In the genomic region with DNA sequence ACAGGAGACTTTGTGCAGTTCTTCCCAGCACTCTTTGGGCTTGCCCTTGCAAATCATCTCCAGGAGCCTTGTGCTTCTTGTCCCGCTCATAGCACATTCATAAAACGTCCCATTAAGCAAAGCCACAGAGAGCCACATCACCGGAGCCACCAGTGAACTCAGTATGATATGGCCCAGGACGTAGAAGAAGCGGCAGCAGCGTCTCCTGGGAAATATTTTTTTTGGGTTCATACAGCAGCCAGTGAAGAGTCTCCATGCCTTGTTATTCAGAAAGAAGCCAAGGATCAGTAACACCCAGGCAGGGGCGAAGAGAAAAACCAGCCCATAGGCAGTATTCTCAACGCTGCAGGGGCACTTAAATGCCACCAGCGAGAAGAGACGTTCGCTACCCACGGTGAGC, we compare ENCODE assay signal across 1 mouse cellular context.
TF ChIP-seq lines count a peak whose summit lies in the region.

No protein-coding gene starts in this region.

TF ChIP-seq in CH12.LX, 34 proteins besides CTCF, POLR2A, EP300 and RAD21:
- TF ChIP-seq ETS1 (conservative IDR thresholded peaks at IDR 0.05; ENCODE audit: low read depth, low read length) (no peak), KAT2A (IDR thresholded peaks at IDR 0.05; ENCODE audit: insufficient replicate concordance, low read length) (no peak), MEF2A (IDR thresholded peaks at IDR 0.05; ENCODE audit: borderline replicate concordance, low read depth, low read length) (no peak), SIN3A (IDR thresholded peaks at IDR 0.05; ENCODE audit: low read length) (no peak), GABPA (IDR thresholded peaks at IDR 0.05; ENCODE audit: insufficient replicate concordance, low read depth, low read length) (no peak), ZNF384 (IDR thresholded peaks at IDR 0.05; ENCODE audit: low read depth, low read length) (peak; percentile 72)
